Mouse (Mus musculus) midbrain, embryonic 14.5 days (tissue): ENCODE measurements around the gene B4galnt3. TPM values are rescaled to one million over a fixed set of nuclear protein-coding genes. Genes with fewer than 3 reads are reported as not detected.

Experiments used
- ATAC-seq: fragments of 200-750 bp; cut with Nextera tagmentation; 2 replicates; pipeline ENCODE4 v1.8.0; 2017; ENCODE audit warnings: moderate number of reproducible peaks, moderate library complexity; ENCODE audit not compliant: low FRiP score, low TSS enrichment
- DNase-seq: peaks from one replicate; pipeline ENCODE4 v3.0.0-alpha.2; 2015
- H3K27ac ChIP-seq: fragments of 300-500 bp; sonication (generic); replicated peaks from 2 replicates; pipeline ENCODE4 v1.5.1; 2014; ENCODE audit warnings: mild to moderate bottlenecking, low read depth, low read length, moderate library complexity
- H3K27me3 ChIP-seq: fragments of 300-500 bp; sonication (generic); 2 replicates; pipeline ENCODE4 v1.6.1; 2014; ENCODE audit warnings: low read length, control low read depth, mixed read lengths; ENCODE audit not compliant: control insufficient read depth, insufficient read depth
- H3K36me3 ChIP-seq: fragments of 300-500 bp; sonication (generic); 2 replicates; pipeline ENCODE4 v1.6.1; 2014; ENCODE audit warnings: low read length, control low read depth; ENCODE audit not compliant: control insufficient read depth, insufficient read depth
- H3K4me1 ChIP-seq: fragments of 300-500 bp; sonication (generic); 2 replicates; pipeline ENCODE4 v1.6.1; 2014; ENCODE audit warnings: mild to moderate bottlenecking, antibody characterized with exemption, low read length, control low read depth; ENCODE audit not compliant: control insufficient read depth, insufficient read depth
- H3K4me2 ChIP-seq: fragments of 300-500 bp; sonication (generic); 2 replicates; pipeline ENCODE4 v1.6.1; 2014; ENCODE audit warnings: mild to moderate bottlenecking, low read length, moderate library complexity
- H3K4me3 ChIP-seq: fragments of 300-500 bp; sonication (generic); replicated peaks from 2 replicates; pipeline ENCODE4 v1.5.1; 2014; ENCODE audit warnings: low read depth, low read length
- H3K9ac ChIP-seq: fragments of 300-500 bp; sonication (generic); replicated peaks from 2 replicates; pipeline ENCODE4 v1.6.1; 2014; ENCODE audit warnings: mild to moderate bottlenecking, low read length, moderate library complexity
- H3K9me3 ChIP-seq: fragments of 300-500 bp; sonication (generic); 2 replicates; pipeline ENCODE4 v1.6.1; 2016; ENCODE audit warnings: low read length, control low read depth, mixed read lengths; ENCODE audit not compliant: control insufficient read depth
- WGBS: fragments of 180-500 bp; shearing (Covaris S2); extraction: QIAGEN DNeasy Blood & Tissue Kit; methylation state at CpG from one replicate; pipeline ENCODE4 v1.1.7; 2014; 5-methylcytosine and 5-hydroxymethylcytosine counted together
- polyA plus RNA-seq: library from polyadenylated mRNA; unstranded; fragments of >200 nt; fragmentation: Nextera tagmentation; extraction: Ambion mirVana; gene quantifications from 2 replicates; pipeline ENCODE4 v1.2.1, GENCODE M21; 2014

B4galnt3 gene
- polyA plus RNA-seq, 1 experiment from 2014 or later = not detected

DNA sequence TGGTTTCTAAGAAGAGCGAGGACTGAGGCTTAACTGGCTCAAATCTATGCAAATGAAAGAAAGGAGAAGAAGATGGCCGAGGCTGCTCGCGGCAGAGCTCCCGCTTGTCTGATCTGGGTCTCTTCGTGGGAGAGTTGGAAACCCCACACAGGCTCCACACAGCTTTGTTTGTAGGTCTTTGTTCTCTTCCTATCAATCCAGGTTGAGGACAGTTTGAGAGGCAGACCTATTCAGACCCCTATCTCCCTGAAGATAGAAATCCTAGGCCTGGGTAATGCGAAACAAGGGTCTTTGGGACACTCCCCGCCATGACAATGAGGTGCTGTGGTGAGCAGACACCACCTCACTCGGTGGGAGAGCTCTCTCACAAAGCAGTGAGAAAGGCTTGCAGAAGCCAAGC, 34.9 kb downstream of the B4galnt3 start:
- 29% methylated on average over 9 of the region's 9 CpGs for WGBS
- Histone ChIP-seq H3K36me3 (no peaks in the 10 kb centered on the region), H3K4me2 (no peak overlapping the region), H3K27me3 (no peaks in the 10 kb centered on the region), H3K9me3 (no peaks in the 10 kb centered on the region), H3K9ac (no peak overlapping the region), H3K4me1 (no peaks in the 10 kb centered on the region), H3K27ac (no peak overlapping the region), H3K4me3 (no peak overlapping the region)
- no peak for ATAC-seq
- no peak for DNase-seq

- H3K36me3 ChIP-seq = no peaks in the 10 kb centered on the region
- no peak for ATAC-seq
- H3K4me3 ChIP-seq = no peak overlapping the region
- no peak overlapping the region for H3K4me2 ChIP-seq
- H3K27ac ChIP-seq = no peak overlapping the region
- DNase-seq = no peak
- H3K9ac ChIP-seq = no peak overlapping the region
- no peaks in the 10 kb centered on the region for H3K27me3 ChIP-seq
- H3K9me3 ChIP-seq = no peaks in the 10 kb centered on the region
- no peaks in the 10 kb centered on the region for H3K4me1 ChIP-seq
- 75% methylated on average over 5 of the region's 5 CpGs for WGBS
These were observed 37.9 kb downstream of the B4galnt3 start for GRCm38 (mm10) chr6:120256431-120256935.

- no peak overlapping the region for H3K4me3 ChIP-seq
- DNase-seq (no peak), ATAC-seq (no peak)
- H3K36me3 ChIP-seq = no peaks in the 10 kb centered on the region
- H3K4me1 ChIP-seq = no peaks in the 10 kb centered on the region
- no peak overlapping the region for H3K27ac ChIP-seq
- WGBS = 90% methylated on average over 12 of the region's 12 CpGs
- H3K27me3 ChIP-seq = no peaks in the 10 kb centered on the region
- no peaks in the 10 kb centered on the region for H3K9me3 ChIP-seq
- H3K9ac ChIP-seq = no peak overlapping the region
- H3K4me2 ChIP-seq = no peak overlapping the region
These were observed 38.7 kb downstream of the B4galnt3 start for GRCm38 (mm10) chr6:120255701-120256100.

DNA sequence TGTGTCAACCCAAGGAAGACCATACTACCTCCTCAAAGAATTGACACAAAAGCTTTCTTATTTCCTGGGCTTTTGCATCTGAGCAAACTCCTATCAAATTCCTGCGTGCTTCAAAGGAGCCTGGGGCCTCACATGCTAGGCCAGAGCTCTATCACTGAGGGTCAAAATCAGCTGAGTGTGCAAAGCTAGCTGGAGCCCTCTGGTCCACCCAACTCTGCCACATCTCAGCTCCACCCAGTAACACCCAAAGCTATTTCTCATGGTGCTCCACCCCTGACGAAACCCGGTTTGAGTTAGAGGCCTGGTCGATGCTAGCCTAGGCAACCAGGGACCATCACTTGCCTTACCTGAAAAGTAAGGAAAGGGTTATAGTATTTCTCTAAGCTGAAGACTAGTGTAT, 39.2 kb downstream of the B4galnt3 start:
- no peak overlapping the region for H3K9ac ChIP-seq
- ATAC-seq (no peak), DNase-seq (no peak)
- H3K36me3 ChIP-seq = no peaks in the 10 kb centered on the region
- no peaks in the 10 kb centered on the region for H3K4me1 ChIP-seq
- H3K27ac ChIP-seq = no peak overlapping the region
- no peak overlapping the region for H3K4me3 ChIP-seq
- no peak overlapping the region for H3K4me2 ChIP-seq
- 85% methylated on average over 4 of the region's 4 CpGs for WGBS
- H3K27me3 ChIP-seq = no peaks in the 10 kb centered on the region
- H3K9me3 ChIP-seq = no peaks in the 10 kb centered on the region

DNA sequence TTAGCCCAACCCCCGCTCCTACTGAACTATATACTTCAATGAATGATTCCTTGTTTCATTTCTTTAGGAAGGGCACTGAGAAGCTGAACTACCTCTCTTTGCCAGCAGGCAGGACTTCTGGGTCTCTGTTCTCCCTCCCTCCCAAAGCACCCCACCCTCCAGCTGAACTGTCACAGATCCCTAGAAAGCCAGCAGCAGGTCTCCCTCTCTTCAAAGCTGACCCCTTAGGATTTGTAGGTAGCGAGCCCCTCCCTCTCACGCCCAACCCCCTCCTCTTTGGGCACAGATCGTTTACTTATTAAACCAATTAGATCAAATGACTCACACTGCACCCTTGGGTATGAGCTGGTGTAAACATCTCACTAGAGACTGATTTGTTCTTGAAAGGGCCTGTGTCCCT, 39.7 kb downstream of the B4galnt3 start:
- no peak overlapping the region for H3K4me2 ChIP-seq
- DNase-seq = no peak
- H3K27me3 ChIP-seq = no peaks in the 10 kb centered on the region
- H3K4me3 ChIP-seq = no peak overlapping the region
- no peaks in the 10 kb centered on the region for H3K4me1 ChIP-seq
- 77% methylated on average over 4 of the region's 4 CpGs for WGBS
- H3K9me3 ChIP-seq = no peaks in the 10 kb centered on the region
- H3K9ac ChIP-seq = no peak overlapping the region
- no peaks in the 10 kb centered on the region for H3K36me3 ChIP-seq
- no peak for ATAC-seq
- H3K27ac ChIP-seq = no peak overlapping the region

GRCm38 (mm10) chr6:120252741-120253140, 41.6 kb downstream of the B4galnt3 start:
- no peak overlapping the region for H3K4me2 ChIP-seq
- no peak for DNase-seq
- H3K36me3 ChIP-seq = no peaks in the 10 kb centered on the region
- H3K4me3 ChIP-seq = no peak overlapping the region
- no peaks in the 10 kb centered on the region for H3K9me3 ChIP-seq
- no peak for ATAC-seq
- WGBS = 85% methylated on average over 2 of the region's 2 CpGs
- H3K4me1 ChIP-seq = no peaks in the 10 kb centered on the region
- H3K27ac ChIP-seq = no peak overlapping the region
- H3K27me3 ChIP-seq = no peaks in the 10 kb centered on the region
- no peak overlapping the region for H3K9ac ChIP-seq

DNA sequence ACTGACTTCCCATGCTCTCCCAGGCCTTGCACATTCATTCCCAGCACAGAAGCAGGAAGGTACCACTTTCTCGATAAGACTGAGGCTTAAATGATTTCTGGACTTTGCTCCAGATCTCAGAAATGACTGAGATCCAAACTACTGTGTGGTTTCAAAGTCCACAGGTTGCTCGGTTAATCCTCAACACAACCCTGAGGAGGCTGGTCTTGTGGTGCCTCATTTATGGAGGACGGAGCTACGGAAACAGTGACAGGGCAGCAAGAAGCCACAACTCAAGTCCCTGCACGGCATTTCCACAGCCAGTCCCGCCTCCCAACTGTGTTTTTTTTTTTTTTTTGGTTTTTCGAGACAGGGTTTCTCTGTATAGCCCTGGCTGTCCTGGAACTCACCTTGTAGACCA, 43.3 kb downstream of the B4galnt3 start:
- Histone ChIP-seq H3K27me3 (no peaks in the 10 kb centered on the region), H3K27ac (no peak overlapping the region)
- WGBS = 91% methylated on average over 7 of the region's 7 CpGs

DNA sequence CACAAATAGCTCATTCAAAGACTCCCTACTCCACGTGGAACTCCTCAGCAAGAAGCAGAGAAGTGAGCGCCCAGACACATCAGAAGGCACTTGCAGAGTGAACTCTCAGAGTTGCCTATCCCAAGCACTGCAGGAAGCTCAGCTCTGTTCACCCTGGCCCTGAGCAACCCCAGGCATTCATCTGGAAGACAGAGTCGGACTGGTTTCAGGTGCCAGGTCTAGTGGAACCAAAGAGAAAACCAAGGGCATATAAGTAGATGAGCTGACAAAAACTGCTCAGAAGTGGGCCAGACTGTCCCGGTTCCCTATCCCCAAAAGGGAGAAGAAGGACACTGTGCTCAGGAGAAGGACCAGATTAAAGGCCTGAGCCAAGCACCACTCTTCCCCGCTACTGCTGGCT, 44.5 kb downstream of the B4galnt3 start:
- H3K9ac ChIP-seq = no peak overlapping the region
- 79% methylated on average over 5 of the region's 5 CpGs for WGBS
- DNase-seq = no peak
- no peak overlapping the region for H3K27ac ChIP-seq
- H3K4me1 ChIP-seq = no peaks in the 10 kb centered on the region
- no peaks in the 10 kb centered on the region for H3K36me3 ChIP-seq
- H3K4me3 ChIP-seq = no peak overlapping the region
- ATAC-seq = no peak
- no peak overlapping the region for H3K4me2 ChIP-seq
- H3K27me3 ChIP-seq = no peaks in the 10 kb centered on the region
- no peaks in the 10 kb centered on the region for H3K9me3 ChIP-seq

More for the DNA sequence above, 43.3 kb downstream of the B4galnt3 start:
- Histone ChIP-seq H3K36me3 (no peaks in the 10 kb centered on the region), H3K4me2 (no peak overlapping the region), H3K4me3 (no peak overlapping the region), H3K4me1 (no peaks in the 10 kb centered on the region), H3K9me3 (no peaks in the 10 kb centered on the region), H3K9ac (no peak overlapping the region)
- DNase-seq (no peak), ATAC-seq (no peak)

DNA sequence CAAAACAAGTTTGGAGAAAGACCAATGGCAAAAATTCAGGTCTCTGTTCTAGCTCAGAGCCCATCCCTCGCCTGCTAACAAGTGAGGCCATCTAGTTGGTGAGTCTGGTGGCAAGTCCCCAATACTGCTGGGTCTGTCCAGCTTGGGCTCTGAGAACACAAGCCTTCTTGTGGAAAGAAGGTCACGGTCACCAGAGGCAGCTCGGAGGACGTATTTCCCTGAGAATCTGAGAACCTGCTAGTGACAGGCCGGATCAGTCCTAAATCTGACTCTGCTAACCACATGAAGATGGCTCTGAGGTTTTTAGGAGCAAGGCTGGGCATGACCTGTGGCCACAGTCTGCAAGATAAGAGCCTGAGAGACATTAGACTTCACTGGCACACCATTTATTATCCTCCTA, 47.7 kb downstream of the B4galnt3 start:
- Histone ChIP-seq H3K27ac (no peak overlapping the region), H3K4me1 (no peaks in the 10 kb centered on the region), H3K9ac (no peak overlapping the region), H3K4me2 (no peak overlapping the region), H3K4me3 (no peak overlapping the region), H3K27me3 (no peaks in the 10 kb centered on the region), H3K36me3 (no peaks in the 10 kb centered on the region), H3K9me3 (no peaks in the 10 kb centered on the region)
- no peak for ATAC-seq
- DNase-seq = no peak
- 87% methylated on average over 5 of the region's 5 CpGs for WGBS
